Mouse (Mus musculus) limb, embryonic 14.5 days (tissue): ENCODE results near the gene Ube2s. TPM values are rescaled to one million over a fixed set of nuclear protein-coding genes. Genes with fewer than 3 reads are reported as not detected.

Experiments used
- ATAC-seq: fragments of 200-750 bp; cut with Nextera tagmentation; 2 replicates; pipeline ENCODE4 v1.8.0; 2017; ENCODE audit warnings: low read depth, moderate number of reproducible peaks, moderate TSS enrichment; ENCODE audit not compliant: low FRiP score
- DNase-seq: peaks from one replicate; pipeline ENCODE4 v3.0.0-alpha.2; 2015; ENCODE audit warnings: low spot score
- H3K27ac ChIP-seq: fragments of 300-500 bp; sonication (generic); replicated peaks from 2 replicates; pipeline ENCODE4 v1.5.1; 2014; ENCODE audit warnings: low read depth, mild to moderate bottlenecking, low read length, moderate library complexity, mixed read lengths
- H3K27me3 ChIP-seq: fragments of 300-500 bp; sonication (generic); 2 replicates; pipeline ENCODE4 v1.6.1; 2014; ENCODE audit warnings: low read length, mixed read lengths; ENCODE audit not compliant: control insufficient read depth, insufficient read depth
- H3K36me3 ChIP-seq: fragments of 300-500 bp; sonication (generic); 2 replicates; pipeline ENCODE4 v1.6.1; 2014; ENCODE audit warnings: mild to moderate bottlenecking, low read length, moderate library complexity, mixed read lengths; ENCODE audit not compliant: control insufficient read depth, insufficient read depth
- H3K4me1 ChIP-seq: fragments of 300-500 bp; sonication (generic); 2 replicates; pipeline ENCODE4 v1.6.1; 2014; ENCODE audit warnings: antibody characterized with exemption, low read length, mixed read lengths; ENCODE audit not compliant: control insufficient read depth, insufficient read depth
- H3K4me2 ChIP-seq: fragments of 300-500 bp; sonication (generic); replicated peaks from 2 replicates; pipeline ENCODE4 v1.6.1; 2014; ENCODE audit warnings: low read depth, mild to moderate bottlenecking, low read length, moderate library complexity; ENCODE audit not compliant: severe bottlenecking
- H3K4me3 ChIP-seq: fragments of 300-500 bp; sonication (generic); replicated peaks from 2 replicates; pipeline ENCODE4 v1.5.1; 2014; ENCODE audit warnings: low read length
- H3K9ac ChIP-seq: fragments of 300-500 bp; sonication (generic); 2 replicates; pipeline ENCODE4 v1.6.1; 2014; ENCODE audit warnings: mild to moderate bottlenecking, low read depth, low read length, moderate library complexity; ENCODE audit not compliant: severe bottlenecking
- H3K9me3 ChIP-seq: fragments of 300-500 bp; sonication (generic); 2 replicates; pipeline ENCODE4 v1.6.1; 2016; ENCODE audit warnings: low read length; ENCODE audit not compliant: control insufficient read depth
- POLR2A ChIP-seq: fragments of 200-500 bp; IDR thresholded peaks from 2 replicates; pipeline ENCODE4 v1.8.0; 2012; ENCODE audit warnings: inconsistent platforms, mild to moderate bottlenecking, moderate library complexity, borderline replicate concordance; ENCODE audit not compliant: insufficient read depth, insufficient read length; ENCODE audit errors: extremely low read depth
- WGBS: fragments of 180-500 bp; shearing (Covaris S2); extraction: QIAGEN DNeasy Blood & Tissue Kit; methylation state at CpG from one replicate; pipeline ENCODE4 v1.1.7; 2014; 5-methylcytosine and 5-hydroxymethylcytosine counted together
- polyA plus RNA-seq, 2 experiments: library from polyadenylated mRNA; depleted of rRNA in 1 of 2; stranded (reverse) in 1 of 2; unstranded in 1 of 2; fragments of >200 nt; fragmentation: Nextera tagmentation in 1 of 2; extraction: Ambion mirVana in 1 of 2; gene quantifications; 2 replicates each; pipeline versions ENCODE4 v1.2.1 to v1.2.3; 2012 to 2014

Gene Ube2s
- polyA plus RNA-seq, 2 experiments = 366 to 515 TPM

GRCm38 (mm10) chr7:4836351-4836792 is 24.0 kb upstream of the Ube2s start:
- Histone ChIP-seq H3K9ac (peak overlapping the region; percentile 40; the same call in 1 of the 2 replicates), H3K4me2 (peak overlapping the region; percentile 80), H3K4me1 (peaks cover 4% of the 10 kb centered on the region; the same call in 1 of the 2 replicates), H3K9me3 (no peaks in the 10 kb centered on the region), H3K36me3 (no peaks in the 10 kb centered on the region), H3K27ac (no peak overlapping the region), H3K27me3 (peaks cover 54% of the 10 kb centered on the region), H3K4me3 (peak overlapping the region; percentile 43)
- ATAC-seq (no peak), DNase-seq (no peak)
- WGBS = 0% methylated on average over 43 of the region's 51 CpGs
- no peak for TF ChIP-seq POLR2A

GRCm38 (mm10) chr7:4835631-4836327 is 23.4 kb upstream of the Ube2s start:
- no peak overlapping the region for H3K27ac ChIP-seq
- H3K27me3 ChIP-seq = peaks cover 58% of the 10 kb centered on the region
- 7% methylated on average over 27 of the region's 34 CpGs for WGBS
- H3K9me3 ChIP-seq = no peaks in the 10 kb centered on the region
- TF ChIP-seq POLR2A = no peak
- H3K9ac ChIP-seq = peak overlapping the region; percentile 40; the same call in 1 of the 2 replicates
- H3K4me2 ChIP-seq = peak overlapping the region; percentile 80
- H3K4me1 ChIP-seq = peaks cover 4% of the 10 kb centered on the region; the same call in 1 of the 2 replicates
- ATAC-seq (no peak), DNase-seq (no peak)
- H3K36me3 ChIP-seq = no peaks in the 10 kb centered on the region
- H3K4me3 ChIP-seq = peak overlapping the region; percentile 43

GRCm38 (mm10) chr7:4830476-4830875 is 18.1 kb upstream of the Ube2s start:
- no peaks in the 10 kb centered on the region for H3K9me3 ChIP-seq
- no peak overlapping the region for H3K4me3 ChIP-seq
- H3K36me3 ChIP-seq = no peaks in the 10 kb centered on the region
- peaks cover 37% of the 10 kb centered on the region for H3K27me3 ChIP-seq
- WGBS = 4% methylated on average over 12 of the region's 12 CpGs
- no peak for TF ChIP-seq POLR2A
- no peak overlapping the region for H3K4me2 ChIP-seq
- H3K4me1 ChIP-seq = no peaks in the 10 kb centered on the region
- H3K27ac ChIP-seq = no peak overlapping the region
- no peak overlapping the region for H3K9ac ChIP-seq
- ATAC-seq = no peak
- DNase-seq = no peak

- ATAC-seq = no peak
- no peak overlapping the region for H3K4me2 ChIP-seq
- no peaks in the 10 kb centered on the region for H3K36me3 ChIP-seq
- no peak overlapping the region for H3K27ac ChIP-seq
- no peak for TF ChIP-seq POLR2A
- no peaks in the 10 kb centered on the region for H3K9me3 ChIP-seq
- no peak for DNase-seq
- 44% methylated on average over 4 of the region's 4 CpGs for WGBS
- peaks cover 5% of the 10 kb centered on the region; the same call in 1 of the 2 replicates for H3K27me3 ChIP-seq
- H3K4me3 ChIP-seq = no peak overlapping the region
- H3K4me1 ChIP-seq = no peaks in the 10 kb centered on the region
- no peak overlapping the region for H3K9ac ChIP-seq
Observed at GRCm38 (mm10) chr7:4825365-4825764, 13.0 kb upstream of the Ube2s start.

GRCm38 (mm10) chr7:4822162-4822907 is 9.9 kb upstream of the Ube2s start:
- 56% methylated on average over 6 of the region's 6 CpGs for WGBS
- no peaks in the 10 kb centered on the region for H3K4me1 ChIP-seq
- H3K9me3 ChIP-seq = no peaks in the 10 kb centered on the region
- H3K4me2 ChIP-seq = no peak overlapping the region
- ATAC-seq (no peak), DNase-seq (no peak)
- no peak overlapping the region for H3K9ac ChIP-seq
- H3K36me3 ChIP-seq = no peaks in the 10 kb centered on the region
- no peak overlapping the region for H3K27ac ChIP-seq
- H3K27me3 ChIP-seq = no peaks in the 10 kb centered on the region
- no peak overlapping the region for H3K4me3 ChIP-seq
- no peak for TF ChIP-seq POLR2A
